Mouse (Mus musculus): Measurements from ENCODE around the gene Tmem131l.

Gene Tmem131l

GRCm38 (mm10) chr3:84046206-84046605 is 6.2 kb upstream of the Tmem131l start:
- no peak for DNase-seq

- DNase-seq: no peak
Measured at GRCm38 (mm10) chr3:84041739-84042138, 1.8 kb upstream of the Tmem131l start.

- DNase-seq: peak; percentile 59
Measured at GRCm38 (mm10) chr3:84040476-84041082, 604 bp upstream of the Tmem131l start.

- peak; percentile 62 for DNase-seq
Measured at GRCm38 (mm10) chr3:84038981-84039645, 862 bp downstream of the Tmem131l start.

GRCm38 (mm10) chr3:84038126-84038525 is 1.8 kb downstream of the Tmem131l start:
- no peak for DNase-seq

GRCm38 (mm10) chr3:84037536-84037935 is 2.4 kb downstream of the Tmem131l start:
- DNase-seq: no peak

GRCm38 (mm10) chr3:84036866-84037265 is 3.1 kb downstream of the Tmem131l start:
- DNase-seq: no peak

- DNase-seq: no peak
Measured at GRCm38 (mm10) chr3:84035728-84036364, 4.1 kb downstream of the Tmem131l start.

- DNase-seq: peak; percentile 11
Measured at GRCm38 (mm10) chr3:84034115-84034780, 5.7 kb downstream of the Tmem131l start.

- no peak for DNase-seq
Measured at GRCm38 (mm10) chr3:84032933-84033730, 6.8 kb downstream of the Tmem131l start.

- no peak for DNase-seq
Measured at GRCm38 (mm10) chr3:84032419-84032818, 7.6 kb downstream of the Tmem131l start.

- DNase-seq: no peak
Measured at GRCm38 (mm10) chr3:84031216-84031615, 8.8 kb downstream of the Tmem131l start.

- no peak for DNase-seq
Measured at GRCm38 (mm10) chr3:84028968-84029367, 11.0 kb downstream of the Tmem131l start.

- no peak for DNase-seq
Measured at GRCm38 (mm10) chr3:84027691-84028159, 12.2 kb downstream of the Tmem131l start.

- DNase-seq: no peak
Measured at GRCm38 (mm10) chr3:84024512-84025072, 15.4 kb downstream of the Tmem131l start.

- DNase-seq: no peak
Measured at GRCm38 (mm10) chr3:84022723-84023122, 17.3 kb downstream of the Tmem131l start.

GRCm38 (mm10) chr3:84022201-84022584 is 17.8 kb downstream of the Tmem131l start:
- no peak for DNase-seq

GRCm38 (mm10) chr3:84021217-84022200 is 18.5 kb downstream of the Tmem131l start:
- no peak for DNase-seq

GRCm38 (mm10) chr3:84020528-84020927 is 19.4 kb downstream of the Tmem131l start:
- DNase-seq: no peak

GRCm38 (mm10) chr3:84015484-84016016 is 24.4 kb downstream of the Tmem131l start:
- DNase-seq: no peak

All from kidney, adult 18-20 months (tissue).